Mouse (Mus musculus) bone marrow, adult 2 months (tissue): Measurements from ENCODE around the gene Myo10.

Source experiments
- CTCF ChIP-seq: fragments of 200-500 bp; IDR thresholded peaks from 2 replicates; pipeline ENCODE4 v1.5.1; 2011; ENCODE audit warnings: low read length, control low read depth; ENCODE audit not compliant: control insufficient read depth, insufficient read depth
- POLR2A ChIP-seq: fragments of 200-500 bp; IDR thresholded peaks from 2 replicates; pipeline ENCODE4 v1.6.1; 2011; ENCODE audit warnings: low read depth, mild to moderate bottlenecking, control low read depth, low read length, borderline replicate concordance; ENCODE audit not compliant: control insufficient read depth

GRCm38 (mm10) chr15:25844013-25844570, 221.8 kb downstream of the Myo10 start:
- no peak for TF ChIP-seq POLR2A
- no peak for TF ChIP-seq CTCF
